ENCODE assay signal across 18 mouse cellular contexts in genomic region chr4:130125935-130126334, GRCm38 (mm10). TPM values are rescaled to one million over a fixed set of nuclear protein-coding genes. Genes with fewer than 3 reads are reported as not detected.
DNase-seq lines count a peak whose midpoint lies in the region.
"Had no signal": no experiment of that assay in that cellular context is flagged by ENCODE, and none has a peak within 500 bp of the region (broad histone marks: within the 10 kb centered on the region; RNA-seq: fewer than 3 reads in every experiment).

No protein-coding gene starts in this region.

- peak; percentile 32 for DNase-seq in gastrocnemius, adult 18-20 months (ENCODE audit: low spot score)
- DNase-seq in gastrocnemius, postnatal 4 days (ENCODE audit: low spot score in 2 of 2): no peak
- DNase-seq in 3T3-L1 (ENCODE audit: low read depth, low spot score): peak; percentile 90
- DNase-seq in adrenal gland, postnatal 10 days: peak; percentile 62
- DNase-seq in embryo, embryonic 9.5 days (ENCODE audit: extremely low spot score): peak; percentile 42
- no peak for DNase-seq in lung, adult 18-20 months
- no peak for DNase-seq in cerebellum, postnatal 25 days
- DNase-seq: cerebellum, adult 11 months; cerebellum, postnatal 14 days; gastrocnemius, postnatal 14 days; kidney, adult 18-20 months; kidney, postnatal 14 days; layer of hippocampus, postnatal 36 days; midbrain, embryonic 14.5 days; right cerebral cortex, postnatal 4 days; thymus, adult 2 months had no signal

RNA-seq across cellular contexts. Expression of gene Hcrtr1, which starts 13.2 kb away (rescaled TPM):
- total RNA-seq in gastrocnemius, adult 18-20 months (2021): not detected
- not detected for total RNA-seq in gastrocnemius, postnatal 4 days (2021)
- 1 to 10 TPM in 1 of 2 experiments, under 1 TPM in 1; 0.78 to 1.7 TPM for total RNA-seq in adrenal gland, postnatal 10 days (2021)
- total RNA-seq: gastrocnemius, postnatal 14 days; heart, adult 8-10 months; neutrophil, adult 5-6 weeks had no signal

RNA-seq across cellular contexts. Expression of gene Pef1, which starts 23.6 kb away (rescaled TPM):
- total RNA-seq in gastrocnemius, adult 18-20 months (2021): 10 to 100 TPM; 33.7 to 38.6 TPM
- total RNA-seq in gastrocnemius, postnatal 4 days (2021): 10 to 100 TPM; 35.4 to 37.7 TPM
- 10 to 100 TPM; 51.4 to 54.6 TPM for total RNA-seq in adrenal gland, postnatal 10 days (2021)

RNA-seq across cellular contexts. Expression of gene Tinagl1, which starts 49.0 kb away (rescaled TPM):
- total RNA-seq in gastrocnemius, adult 18-20 months (2021): 10 to 100 TPM; 27.5 to 40.5 TPM
- total RNA-seq in gastrocnemius, postnatal 4 days (2021): 10 to 100 TPM; 35.7 to 39.9 TPM
- total RNA-seq in adrenal gland, postnatal 10 days (2021): 100 to 1,000 TPM in 1 of 2 experiments, 10 to 100 TPM in 1; 69.2 to 114 TPM

Comparison
In these comparisons a context has a peak if more than half of its experiments do, and no peak if none do; other contexts are left out.
1. DNase-seq: peak in gastrocnemius, adult 18-20 months (single experiment), 3T3-L1 (single experiment), adrenal gland, postnatal 10 days (single experiment) and embryo, embryonic 9.5 days (single experiment); none in gastrocnemius, postnatal 4 days (0 of 2), lung, adult 18-20 months (0 of 2) and cerebellum, postnatal 25 days (0 of 2).